10 mouse cellular contexts compared by ENCODE assay signal in the genomic region with DNA sequence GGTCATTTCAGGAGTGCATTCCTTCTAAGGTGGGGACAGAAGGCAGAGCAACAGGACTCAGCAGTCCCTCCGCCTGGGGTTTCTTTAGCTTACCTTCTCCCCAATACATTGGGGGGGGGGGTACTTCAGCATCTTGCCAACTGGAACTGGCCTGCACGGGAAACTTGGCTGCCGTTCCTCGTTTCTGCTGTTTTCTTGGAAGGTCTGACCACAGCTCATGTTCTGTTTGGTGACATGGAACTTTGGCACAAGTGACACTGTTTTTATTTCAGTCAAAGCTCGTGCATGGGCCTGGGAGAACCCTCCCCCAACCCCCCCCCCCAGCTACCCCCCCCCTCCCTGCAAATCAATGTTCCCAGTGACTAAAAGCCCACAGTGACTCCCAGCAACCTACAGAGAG. TPM values are rescaled to one million over a fixed set of nuclear protein-coding genes. Genes with fewer than 3 reads are reported as not detected.
DNase-seq lines count a peak whose midpoint lies in the region; ATAC-seq lines count a peak whose summit lies in the region.
"Had no signal": no experiment of that assay in that cellular context is flagged by ENCODE, and none has a peak within 500 bp of the region (broad histone marks: within the 10 kb centered on the region; RNA-seq: fewer than 3 reads in every experiment).

No protein-coding gene starts in this region.

- peaks cover 10% of the 10 kb centered on the region for H3K4me1 ChIP-seq in hindbrain, embryonic 15.5 days (replicated peaks)
- 0 out of 2 replicates have a peak, but pooled peaks cover 3% of the 10 kb centered on the region for H3K4me1 ChIP-seq in hindbrain, embryonic 14.5 days (replicated peaks; ENCODE audit: control insufficient read depth, insufficient read depth, low read length)

- no peaks in the 10 kb centered on the region for H3K36me3 ChIP-seq in hindbrain, embryonic 15.5 days
- H3K36me3 ChIP-seq in hindbrain, embryonic 14.5 days (replicated peaks; ENCODE audit: control insufficient read depth, insufficient read depth), result no peaks in the 10 kb centered on the region
- H3K36me3 ChIP-seq: liver, embryonic 15.5 days had no signal

- intact Hi-C loops in heart, postnatal 14 days (cut with DNase I), result no loop called here

- ATAC-seq in hindbrain, embryonic 15.5 days (ENCODE audit: low FRiP score, low read depth), result peak; percentile 48; the same call in 1 of the 2 replicates
- no peak for ATAC-seq in hindbrain, embryonic 14.5 days (ENCODE audit: low FRiP score)
- no peak for ATAC-seq in activated CD4-positive, CD25-positive, alpha-beta regulatory T cell, adult 4 months

- DNase-seq in hindbrain, embryonic 14.5 days (ENCODE audit: low spot score), result no peak
- DNase-seq in NIH3T3 (ENCODE audit: low read depth) (peak; percentile 36), adipocyte (ENCODE audit: low spot score) (peak; percentile 96)
- DNase-seq in heart, postnatal 14 days, result peak; percentile 41 to 45
- no peak for DNase-seq in layer of hippocampus, adult 9-10 months (ENCODE audit: low spot score)
- DNase-seq in layer of hippocampus, postnatal 36 days, result no peak
- DNase-seq: kidney, adult 8-10 months had no signal

- no peak overlapping the region for H3K4me3 ChIP-seq in hindbrain, embryonic 15.5 days
- no peak overlapping the region for H3K4me3 ChIP-seq in hindbrain, embryonic 14.5 days (replicated peaks; ENCODE audit: low read length)
- H3K4me3 ChIP-seq: liver, embryonic 15.5 days had no signal

- H3K9me3 ChIP-seq in hindbrain, embryonic 15.5 days, result no peaks in the 10 kb centered on the region
- no peaks in the 10 kb centered on the region for H3K9me3 ChIP-seq in hindbrain, embryonic 14.5 days (ENCODE audit: control insufficient read depth, low read length)
- H3K9me3 ChIP-seq: liver, embryonic 15.5 days had no signal

- no peak overlapping the region for H3K9ac ChIP-seq in hindbrain, embryonic 15.5 days
- H3K9ac ChIP-seq in hindbrain, embryonic 14.5 days, result no peak overlapping the region
- H3K9ac ChIP-seq: liver, embryonic 15.5 days had no signal

- no peak overlapping the region for H3K4me2 ChIP-seq in hindbrain, embryonic 15.5 days
- no peak overlapping the region for H3K4me2 ChIP-seq in hindbrain, embryonic 14.5 days (replicated peaks)
- H3K4me2 ChIP-seq: liver, embryonic 15.5 days had no signal

- no peaks in the 10 kb centered on the region for H3K27me3 ChIP-seq in hindbrain, embryonic 15.5 days
- H3K27me3 ChIP-seq in hindbrain, embryonic 14.5 days (ENCODE audit: control insufficient read depth, insufficient read depth, low read length), result no peaks in the 10 kb centered on the region

- WGBS in hindbrain, embryonic 15.5 days, result 37% methylated on average over 5 of the region's 5 CpGs
- 43% methylated on average over 5 of the region's 5 CpGs for WGBS in hindbrain, embryonic 14.5 days

- H3K27ac ChIP-seq in hindbrain, embryonic 15.5 days (replicated peaks), result no peak overlapping the region
- H3K27ac ChIP-seq in hindbrain, embryonic 14.5 days, result no peak overlapping the region
- H3K27ac ChIP-seq: liver, embryonic 15.5 days had no signal

RNA-seq across cellular contexts. Expression of gene Rab4a, which starts 58.0 kb away (rescaled TPM):
- 77.5 and 82.2 TPM in 2 replicates for polyA plus RNA-seq in hindbrain, embryonic 15.5 days (2015; fragmentation: Nextera tagmentation; extraction: Ambion mirVana)
- 79.1 and 82.7 TPM in 2 replicates for polyA plus RNA-seq in hindbrain, embryonic 14.5 days (2014; fragmentation: Nextera tagmentation; extraction: Ambion mirVana)
- 1 to 10 TPM; 7.8 to 7.9 TPM for total RNA-seq in heart, postnatal 14 days (2021)
- 10 to 100 TPM; 14.2 to 20.3 TPM for polyA plus RNA-seq in activated CD4-positive, CD25-positive, alpha-beta regulatory T cell, adult 4 months (2017; shearing (Covaris generic))
- total RNA-seq in layer of hippocampus, postnatal 36 days (2021), result 10 to 100 TPM; 42.3 to 42.8 TPM

Comparison
In these comparisons a context has a peak if more than half of its experiments do, and no peak if none do; other contexts are left out.
1. DNase-seq: peak in NIH3T3 (single experiment), adipocyte (single experiment) and heart, postnatal 14 days (2 of 2); none in hindbrain, embryonic 14.5 days (single experiment), layer of hippocampus, adult 9-10 months (single experiment) and layer of hippocampus, postnatal 36 days (0 of 2).